Mouse (Mus musculus) lung, postnatal 0 days (tissue): ENCODE results near the gene Pla2g12b. TPM values are rescaled to one million over a fixed set of nuclear protein-coding genes. Genes with fewer than 3 reads are reported as not detected.

Experiments
- ATAC-seq: fragments of 200-750 bp; cut with Nextera tagmentation; 2 replicates; pipeline ENCODE4 v1.8.0; 2017; ENCODE audit warnings: moderate library complexity
- DNase-seq: peaks from one replicate; pipeline ENCODE4 v3.0.0-alpha.2; 2016; ENCODE audit warnings: low spot score
- H3K27ac ChIP-seq: fragments of 300-500 bp; sonication (generic); 2 replicates; pipeline ENCODE4 v1.5.1; 2014; ENCODE audit warnings: antibody characterized with exemption, mild to moderate bottlenecking, low read length, mixed read lengths
- H3K27me3 ChIP-seq: fragments of 300-500 bp; sonication (generic); replicated peaks from 2 replicates; pipeline ENCODE4 v1.6.1; 2014; ENCODE audit warnings: low read length, mixed read lengths; ENCODE audit not compliant: insufficient read depth
- H3K36me3 ChIP-seq: fragments of 300-500 bp; sonication (generic); 2 replicates; pipeline ENCODE4 v1.6.1; 2014; ENCODE audit warnings: low read length, mixed read lengths; ENCODE audit not compliant: insufficient read depth
- H3K4me1 ChIP-seq: fragments of 300-500 bp; sonication (generic); 2 replicates; pipeline ENCODE4 v1.6.1; 2014; ENCODE audit warnings: antibody characterized with exemption, low read depth, low read length, mixed read lengths; ENCODE audit not compliant: insufficient read depth
- H3K4me2 ChIP-seq: fragments of 300-500 bp; sonication (generic); replicated peaks from 2 replicates; pipeline ENCODE4 v1.6.1; 2014; ENCODE audit warnings: low read depth, mild to moderate bottlenecking, low read length, moderate library complexity, mixed read lengths
- H3K4me3 ChIP-seq: fragments of 300-500 bp; sonication (generic); 2 replicates; pipeline ENCODE4 v1.5.1; 2014; ENCODE audit warnings: low read depth, low read length
- H3K9ac ChIP-seq: fragments of 300-500 bp; sonication (generic); replicated peaks from 2 replicates; pipeline ENCODE4 v1.6.1; 2014; ENCODE audit warnings: low read depth, mild to moderate bottlenecking
- H3K9me3 ChIP-seq: fragments of 300-500 bp; sonication (generic); 2 replicates; pipeline ENCODE4 v1.6.1; 2016; ENCODE audit warnings: low read length, mixed read lengths
- CTCF ChIP-seq: IDR thresholded peaks from 2 replicates; pipeline ENCODE4 v1.5.1; 2016; ENCODE audit warnings: antibody characterized with exemption, mild to moderate bottlenecking
- EP300 ChIP-seq: IDR thresholded peaks from 2 replicates; pipeline ENCODE4 v1.6.1; 2016; ENCODE audit warnings: antibody characterized with exemption, mild to moderate bottlenecking, control low read depth
- WGBS: fragments of 180-500 bp; shearing (Covaris S2); extraction: QIAGEN DNeasy Blood & Tissue Kit; methylation state at CpG from one replicate; pipeline ENCODE4 v1.1.7; 2014; 5-methylcytosine and 5-hydroxymethylcytosine counted together
- polyA plus RNA-seq: library from polyadenylated mRNA; unstranded; fragments of >200 nt; fragmentation: Nextera tagmentation; extraction: Ambion mirVana; gene quantifications from 2 replicates; pipeline ENCODE4 v1.2.1, GENCODE M21; 2015

The Pla2g12b gene
- polyA plus RNA-seq, 1 experiment from 2014 or later: 0.43 TPM

DNA sequence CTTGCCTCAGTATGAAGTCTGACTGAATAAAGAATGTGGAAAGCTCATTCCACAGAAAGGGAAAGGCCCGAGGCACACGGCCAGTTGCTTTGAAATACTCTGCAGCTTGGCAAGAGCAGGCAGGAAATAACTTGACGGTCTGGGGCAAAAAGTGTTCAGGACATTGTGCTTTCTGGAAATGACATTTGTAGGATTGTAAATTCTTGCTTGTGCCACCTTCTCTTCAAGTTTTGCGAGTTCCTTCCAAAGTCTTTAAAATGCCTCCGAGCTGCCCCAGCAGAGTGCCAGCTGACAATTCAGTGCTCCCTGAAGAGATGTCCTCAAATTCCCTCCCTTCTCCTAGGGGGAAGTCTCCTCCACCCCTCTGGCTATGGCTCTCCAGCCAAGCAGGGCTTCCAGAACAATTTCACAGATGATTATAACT, 36.1 kb downstream of the Pla2g12b start:
- Histone ChIP-seq H3K4me3 (no peak overlapping the region), H3K27ac (peak overlapping the region; percentile 73), H3K9ac (no peak overlapping the region), H3K4me2 (no peak overlapping the region; the same call in 1 of the 2 replicates), H3K4me1 (peaks cover 11% of the 10 kb centered on the region; the same call in 1 of the 2 replicates), H3K27me3 (no peaks in the 10 kb centered on the region), H3K36me3 (no peaks in the 10 kb centered on the region), H3K9me3 (no peaks in the 10 kb centered on the region)
- WGBS: 11% methylated on average over 5 of the region's 5 CpGs
- peak; percentile 65 for ATAC-seq
- TF ChIP-seq CTCF (no peak), EP300 (0 out of 2 replicates have a peak, but pooled peaks have one; percentile 15)
- peak; percentile 87 for DNase-seq

DNA sequence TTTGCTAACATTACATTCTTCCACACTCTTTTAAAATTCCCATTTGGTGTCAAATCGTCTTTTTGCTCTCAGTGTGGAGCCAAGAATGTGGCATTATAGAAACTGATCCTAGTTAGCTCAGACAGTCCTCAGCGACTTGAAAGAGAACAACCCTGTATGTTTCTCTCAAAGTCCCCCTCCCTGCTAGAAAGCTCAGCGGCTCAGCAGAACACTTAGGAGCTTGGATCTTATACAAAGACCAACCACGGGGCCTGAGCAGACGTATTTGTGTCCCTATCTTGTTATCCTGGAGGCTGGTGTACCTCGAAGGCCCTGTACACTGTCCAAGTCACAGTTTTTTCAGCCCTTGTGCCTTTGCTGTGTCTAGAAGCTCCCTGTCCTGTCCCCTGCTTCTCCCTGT, 36.7 kb downstream of the Pla2g12b start:
- Histone ChIP-seq H3K9ac (no peak overlapping the region), H3K4me3 (no peak overlapping the region), H3K4me1 (peaks cover 11% of the 10 kb centered on the region; the same call in 1 of the 2 replicates), H3K4me2 (no peak overlapping the region), H3K9me3 (no peaks in the 10 kb centered on the region), H3K27ac (peak overlapping the region; percentile 73), H3K27me3 (no peaks in the 10 kb centered on the region), H3K36me3 (no peaks in the 10 kb centered on the region)
- peak; percentile 71 for DNase-seq
- no peak for TF ChIP-seq CTCF
- peak; percentile 55 for ATAC-seq
- 35% methylated on average over 6 of the region's 6 CpGs for WGBS

DNA sequence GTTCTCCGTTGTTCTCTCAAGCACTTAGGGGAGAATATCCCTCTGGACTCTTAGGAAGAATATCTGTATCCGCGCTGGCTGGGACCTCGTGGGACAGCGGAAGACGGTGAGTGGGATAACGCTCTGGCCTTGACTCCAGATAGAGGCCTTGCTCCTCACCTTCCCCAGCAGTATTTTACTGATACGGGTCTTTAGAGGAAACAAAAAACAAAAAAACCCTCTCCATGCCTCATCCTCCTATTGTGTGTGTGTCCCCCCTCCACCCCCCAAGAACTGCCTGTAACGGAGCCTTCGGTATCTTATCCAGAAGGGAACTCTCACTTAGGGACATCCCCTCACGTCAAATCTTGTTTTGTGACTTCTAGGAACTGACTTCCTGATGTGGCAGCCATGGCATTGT, 38.3 kb downstream of the Pla2g12b start, which contains the start of gene Oit3:
TSS of gene Oit3 (minus strand) at position 44 of the 400 bp plus-strand sequence.
- no peak within 1 kb of the TSS for H3K4me3 ChIP-seq
- 0 out of 2 replicates have a peak, but pooled peaks have one; percentile 14 for ATAC-seq
- DNase-seq: no peak
- WGBS: 57% methylated on average over 11 of the region's 11 CpGs
- H3K4me2 ChIP-seq: no peak within 1 kb of the TSS
- no peaks in the 10 kb centered on the region for H3K27me3 ChIP-seq
- no peaks in the 10 kb centered on the region for H3K9me3 ChIP-seq
- 0 out of 2 replicates have a peak within 1 kb of the TSS, but pooled peaks have one; percentile 73 for H3K27ac ChIP-seq
- peaks cover 11% of the 10 kb centered on the region; the same call in 1 of the 2 replicates for H3K4me1 ChIP-seq
- H3K9ac ChIP-seq: no peak within 1 kb of the TSS
- TF ChIP-seq EP300 (no peak), CTCF (no peak)
- H3K36me3 ChIP-seq: no peaks in the 10 kb centered on the region

DNA sequence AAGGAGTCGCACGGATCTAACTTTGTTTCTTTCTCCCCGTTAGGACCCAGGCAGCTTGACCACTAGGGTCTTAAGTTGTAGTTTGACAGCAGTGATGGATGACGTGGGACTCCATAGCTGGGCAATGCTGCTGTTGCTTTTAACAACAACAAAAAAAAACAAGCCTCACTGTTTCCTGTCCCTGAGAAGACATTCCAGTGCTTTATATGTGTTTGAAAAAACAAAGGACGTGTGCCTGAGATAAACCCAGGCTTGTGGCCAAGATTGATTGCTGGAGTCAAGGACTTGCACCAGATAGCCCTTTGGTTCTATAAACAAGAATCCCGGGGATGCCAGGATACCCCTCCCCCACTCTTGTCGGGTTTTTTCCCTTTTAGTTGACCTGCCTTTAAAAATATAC, 39.8 kb downstream of the Pla2g12b start:
- no peaks in the 10 kb centered on the region for H3K27me3 ChIP-seq
- DNase-seq: peak; percentile 70

DNA sequence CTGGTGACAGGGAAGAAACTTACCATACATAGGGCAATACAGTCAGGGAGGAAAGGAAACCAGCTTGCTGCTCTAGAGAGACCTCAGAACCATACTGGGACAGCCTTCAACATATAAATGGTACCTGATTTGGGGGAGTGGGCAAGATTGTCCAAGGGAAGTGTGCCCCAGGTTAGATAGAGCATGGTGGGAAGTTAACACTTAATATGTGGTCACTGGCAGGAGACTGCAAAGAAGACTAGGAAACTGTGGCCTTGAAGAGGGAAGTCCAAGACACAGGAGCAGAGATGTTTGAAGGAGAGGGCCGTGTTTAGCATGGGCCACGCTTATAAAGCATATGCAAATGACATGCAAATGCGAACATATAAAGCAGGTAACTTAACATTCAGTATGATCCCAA, 40.6 kb downstream of the Pla2g12b start:
- Histone ChIP-seq H3K9me3 (no peaks in the 10 kb centered on the region), H3K27ac (no peak overlapping the region)
- 84% methylated on average over 3 of the region's 3 CpGs for WGBS

More for the DNA sequence above, 39.8 kb downstream of the Pla2g12b start:
- no peaks in the 10 kb centered on the region for H3K9me3 ChIP-seq
- no peak overlapping the region for H3K9ac ChIP-seq
- H3K4me3 ChIP-seq: no peak overlapping the region
- H3K27ac ChIP-seq: no peak overlapping the region
- 5% methylated on average over 7 of the region's 7 CpGs for WGBS
- peak; percentile 43 for ATAC-seq
- no peaks in the 10 kb centered on the region for H3K36me3 ChIP-seq
- no peak overlapping the region for H3K4me2 ChIP-seq
- TF ChIP-seq CTCF (peak; percentile 25), EP300 (peak; percentile 72)
- H3K4me1 ChIP-seq: peaks cover 11% of the 10 kb centered on the region; the same call in 1 of the 2 replicates

DNA sequence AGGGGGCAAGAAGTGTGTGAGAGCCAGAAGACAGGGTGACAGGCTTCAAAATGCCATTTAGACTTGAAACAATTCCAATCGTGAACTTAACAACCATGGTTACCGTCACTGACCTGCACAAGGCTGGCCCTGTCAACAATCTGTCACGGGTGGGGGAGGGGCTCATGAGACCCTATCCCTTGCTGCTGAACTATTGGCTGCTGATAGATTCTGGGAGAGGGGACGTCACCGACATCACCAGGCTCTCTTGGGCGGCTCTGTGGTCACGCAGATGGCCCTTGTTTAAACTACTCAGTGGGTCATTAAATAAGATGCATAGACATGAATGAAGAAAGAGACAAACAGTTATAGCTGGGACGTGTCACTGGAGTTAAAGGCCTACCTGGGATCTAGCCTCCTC, 41.2 kb downstream of the Pla2g12b start:
- ATAC-seq (no peak), DNase-seq (no peak)
- H3K4me1 ChIP-seq: peaks cover 10% of the 10 kb centered on the region; the same call in 1 of the 2 replicates
- 45% methylated on average over 8 of the region's 8 CpGs for WGBS
- no peaks in the 10 kb centered on the region for H3K36me3 ChIP-seq
- no peak overlapping the region for H3K9ac ChIP-seq
- no peak overlapping the region for H3K27ac ChIP-seq
- no peak for TF ChIP-seq CTCF
- TF ChIP-seq EP300: no peak
- H3K27me3 ChIP-seq: no peaks in the 10 kb centered on the region
- H3K9me3 ChIP-seq: no peaks in the 10 kb centered on the region
- H3K4me3 ChIP-seq: no peak overlapping the region
- H3K4me2 ChIP-seq: no peak overlapping the region

More for the DNA sequence above, 40.6 kb downstream of the Pla2g12b start:
- Histone ChIP-seq H3K4me3 (no peak overlapping the region), H3K9ac (no peak overlapping the region), H3K36me3 (no peaks in the 10 kb centered on the region), H3K27me3 (no peaks in the 10 kb centered on the region), H3K4me2 (no peak overlapping the region), H3K4me1 (peaks cover 11% of the 10 kb centered on the region; the same call in 1 of the 2 replicates)
- DNase-seq (no peak), ATAC-seq (no peak)
- TF ChIP-seq EP300 (no peak), CTCF (no peak)
